Mouse (Mus musculus) liver, adult 2 months (tissue): ENCODE measurements around the gene Irak4.

Experiments used
- CTCF ChIP-seq: fragments of 200-500 bp; IDR thresholded peaks from 2 replicates; pipeline ENCODE4 v1.5.1; 2011; ENCODE audit warnings: low read depth, low read length, control low read depth
- POLR2A ChIP-seq: fragments of 200-500 bp; IDR thresholded peaks from 2 replicates; pipeline ENCODE4 v1.6.1; 2011; ENCODE audit warnings: low read length, control low read depth; ENCODE audit not compliant: insufficient read depth; ENCODE audit errors: extremely low read depth

DNA sequence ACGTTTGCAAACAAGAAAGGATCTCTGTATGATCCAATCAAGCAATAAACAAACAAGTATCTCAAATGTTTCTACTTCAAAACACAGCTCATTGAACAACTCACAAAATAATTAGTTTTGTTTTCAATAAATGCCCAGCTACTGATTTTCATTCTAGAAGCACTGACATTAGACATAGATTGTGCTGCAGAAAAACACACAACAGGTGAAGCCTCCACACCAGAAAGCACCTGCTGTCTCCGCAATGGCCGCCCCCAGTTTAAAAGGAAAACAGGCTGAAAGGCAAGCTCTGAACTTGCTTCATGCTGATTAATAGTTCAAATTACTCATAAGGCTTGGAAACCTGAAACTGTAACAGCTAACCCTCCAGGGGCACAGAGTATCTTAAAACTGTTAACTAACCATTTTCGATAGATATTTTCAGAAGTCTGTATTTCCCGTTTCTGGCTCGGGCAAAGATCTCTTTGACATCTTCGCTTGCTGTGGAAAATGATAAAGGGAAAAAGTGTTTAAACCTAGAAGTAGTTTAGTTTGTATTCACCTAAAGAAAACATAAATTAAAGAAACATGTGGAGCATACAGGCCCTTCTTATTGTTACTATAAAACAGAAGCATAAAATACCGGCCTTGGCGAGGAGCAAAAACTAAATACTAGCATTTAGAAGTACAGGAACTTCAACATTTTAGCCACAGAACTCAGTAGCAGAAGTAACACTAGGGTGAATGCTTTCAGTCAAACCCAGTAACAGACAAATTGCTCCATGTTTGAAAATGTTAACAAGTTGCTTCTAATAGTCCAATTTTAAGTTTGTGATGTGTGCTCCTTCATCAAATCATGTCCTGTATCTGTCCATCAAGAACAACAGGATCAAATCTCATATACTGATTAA, 44.6 kb downstream of the Irak4 start:
- TF ChIP-seq CTCF (no peak), POLR2A (no peak)
